Mouse (Mus musculus): ENCODE measurements around the gene B4galt5.

The B4galt5 gene

GRCm38 (mm10) chr2:167331432-167331921 lies 17.5 kb downstream of the B4galt5 start:
- DNase-seq (ENCODE audit: low spot score), result peak; percentile 38

DNA sequence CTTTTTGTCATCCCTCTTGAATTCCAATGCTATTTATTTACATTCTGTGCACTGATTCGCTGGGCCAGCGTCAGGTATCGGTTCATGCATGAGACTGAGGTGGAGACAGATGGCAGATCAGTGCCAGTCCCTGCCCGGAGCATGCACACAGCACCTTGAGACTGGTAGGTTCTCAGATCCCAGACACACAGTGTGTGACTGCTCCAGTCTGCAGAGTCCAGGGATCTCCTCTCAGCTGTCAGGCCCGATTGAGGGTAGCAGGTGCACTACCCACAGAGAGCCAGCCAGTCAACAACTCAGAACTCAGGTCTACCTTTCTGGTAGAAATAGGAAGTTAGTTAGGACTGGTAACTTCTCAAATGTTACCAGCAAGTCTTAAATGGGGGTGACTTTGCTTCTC lies 18.4 kb downstream of the B4galt5 start:
- DNase-seq (ENCODE audit: low spot score), result no peak

GRCm38 (mm10) chr2:167329478-167330262 lies 19.3 kb downstream of the B4galt5 start:
- DNase-seq (ENCODE audit: low spot score), result no peak

DNA sequence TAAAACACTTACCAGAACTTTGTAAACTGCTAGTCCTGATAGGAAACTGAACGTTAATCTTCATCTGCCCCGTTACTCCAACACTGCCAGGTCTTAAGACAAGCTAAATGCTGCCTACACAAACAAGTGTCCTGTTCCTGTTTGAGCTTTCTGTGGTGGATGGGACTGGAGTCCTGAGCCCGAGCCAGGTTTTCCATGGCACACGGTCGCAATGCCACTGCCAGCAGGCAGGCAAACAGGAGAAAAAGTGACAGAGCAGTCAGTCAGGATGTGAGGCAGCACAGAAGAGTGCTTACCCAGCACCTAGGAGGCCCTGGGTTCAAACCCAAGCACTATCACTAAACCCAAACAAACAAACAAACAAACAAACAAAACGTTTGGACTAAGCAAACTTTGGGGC lies 20.6 kb downstream of the B4galt5 start:
- DNase-seq (ENCODE audit: low spot score), result no peak

DNA sequence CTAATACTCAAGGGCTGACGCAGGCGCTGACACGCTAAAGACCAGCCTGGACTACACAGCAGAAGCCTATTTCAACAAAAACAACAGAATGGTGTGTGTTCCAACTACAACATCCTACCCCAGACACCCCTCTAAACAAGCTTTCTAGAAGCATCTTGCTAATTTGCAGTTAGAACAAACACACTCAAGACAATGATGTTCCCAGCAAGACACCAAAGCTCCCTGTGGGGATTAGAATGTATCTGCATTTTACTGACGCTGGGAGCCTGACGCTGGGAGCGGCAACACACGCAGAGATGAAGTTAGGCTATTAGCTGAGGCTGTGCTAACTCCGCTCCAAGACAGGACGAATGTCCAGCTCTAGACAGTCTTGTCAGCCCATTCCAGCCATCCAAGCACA lies 22.4 kb downstream of the B4galt5 start:
- DNase-seq (ENCODE audit: low spot score), result no peak

- DNase-seq (ENCODE audit: low spot score), result no peak
Observed at GRCm38 (mm10) chr2:167324151-167324930, 24.6 kb downstream of the B4galt5 start.

DNA sequence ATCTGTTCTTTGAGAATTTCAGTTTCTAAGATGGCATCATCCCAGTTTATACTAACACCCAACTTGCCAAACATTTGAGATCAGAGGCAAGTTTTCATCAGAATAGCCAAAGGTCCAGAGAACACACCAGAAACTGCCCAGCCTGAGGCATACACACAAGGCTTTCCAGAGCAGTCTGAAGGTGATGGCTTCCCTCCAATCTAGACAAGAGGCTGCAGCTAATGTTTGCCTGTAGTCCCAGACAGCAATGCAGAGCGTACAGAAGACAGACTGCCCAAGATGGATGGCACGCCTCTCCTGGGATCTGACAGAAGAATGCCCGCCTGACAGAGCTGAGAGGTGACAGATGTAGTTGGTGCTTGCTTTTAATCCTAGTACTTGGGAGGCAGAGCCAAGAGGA lies 25.9 kb downstream of the B4galt5 start:
- DNase-seq (ENCODE audit: low spot score), result no peak

- no peak for DNase-seq (ENCODE audit: low spot score)
Observed at GRCm38 (mm10) chr2:167321372-167321771, 27.6 kb downstream of the B4galt5 start.

GRCm38 (mm10) chr2:167318981-167319380 lies 30.0 kb downstream of the B4galt5 start:
- no peak for DNase-seq (ENCODE audit: low spot score)

GRCm38 (mm10) chr2:167316724-167317187 lies 32.2 kb downstream of the B4galt5 start:
- DNase-seq (ENCODE audit: low spot score), result no peak

GRCm38 (mm10) chr2:167314491-167314890 lies 34.5 kb downstream of the B4galt5 start:
- DNase-seq (ENCODE audit: low spot score), result no peak

GRCm38 (mm10) chr2:167313501-167314326 lies 35.3 kb downstream of the B4galt5 start:
- DNase-seq (ENCODE audit: low spot score), result no peak

DNA sequence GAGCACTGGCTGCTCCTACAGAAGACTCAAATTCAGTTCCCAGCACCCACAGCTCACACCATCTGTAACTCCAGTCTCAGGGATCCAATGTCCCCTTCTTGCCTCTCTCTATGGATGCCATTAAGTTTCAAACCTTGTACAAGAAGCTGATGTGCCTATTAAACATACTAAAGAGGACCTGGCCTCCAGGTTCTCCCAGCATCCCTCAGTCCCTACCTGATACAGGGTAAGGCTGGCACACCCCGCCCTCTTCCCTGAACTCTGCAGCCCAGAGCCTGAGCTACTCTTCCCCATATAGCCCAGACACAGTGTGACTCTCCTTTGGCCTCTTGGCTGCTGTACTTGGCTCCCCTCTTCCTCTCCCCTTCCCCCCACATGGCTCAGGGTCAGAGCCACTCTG lies 38.9 kb downstream of the B4galt5 start:
- no peak for DNase-seq (ENCODE audit: low spot score)

GRCm38 (mm10) chr2:167309286-167309685 lies 39.7 kb downstream of the B4galt5 start:
- no peak for DNase-seq (ENCODE audit: low spot score)

DNA sequence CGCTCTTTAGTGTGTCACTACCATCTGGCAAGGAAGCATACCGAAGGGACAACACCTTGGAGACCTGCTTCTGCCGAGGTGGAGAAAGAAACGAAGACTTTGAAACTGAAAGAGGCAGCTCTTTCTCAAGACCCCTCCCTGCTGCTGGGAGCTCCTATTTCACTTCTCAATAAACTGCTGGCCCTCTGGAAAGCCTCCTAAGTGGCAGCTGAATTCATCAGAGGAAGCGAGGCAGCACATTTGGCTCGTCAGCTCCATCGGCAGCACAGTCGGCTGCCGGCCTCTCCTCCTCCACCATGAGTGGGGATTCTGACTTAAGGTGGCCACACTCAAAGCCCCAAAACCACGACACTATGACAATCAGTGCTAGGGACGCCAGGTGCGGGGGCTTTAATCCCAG lies 41.3 kb downstream of the B4galt5 start:
- DNase-seq (ENCODE audit: low spot score), result no peak

DNA sequence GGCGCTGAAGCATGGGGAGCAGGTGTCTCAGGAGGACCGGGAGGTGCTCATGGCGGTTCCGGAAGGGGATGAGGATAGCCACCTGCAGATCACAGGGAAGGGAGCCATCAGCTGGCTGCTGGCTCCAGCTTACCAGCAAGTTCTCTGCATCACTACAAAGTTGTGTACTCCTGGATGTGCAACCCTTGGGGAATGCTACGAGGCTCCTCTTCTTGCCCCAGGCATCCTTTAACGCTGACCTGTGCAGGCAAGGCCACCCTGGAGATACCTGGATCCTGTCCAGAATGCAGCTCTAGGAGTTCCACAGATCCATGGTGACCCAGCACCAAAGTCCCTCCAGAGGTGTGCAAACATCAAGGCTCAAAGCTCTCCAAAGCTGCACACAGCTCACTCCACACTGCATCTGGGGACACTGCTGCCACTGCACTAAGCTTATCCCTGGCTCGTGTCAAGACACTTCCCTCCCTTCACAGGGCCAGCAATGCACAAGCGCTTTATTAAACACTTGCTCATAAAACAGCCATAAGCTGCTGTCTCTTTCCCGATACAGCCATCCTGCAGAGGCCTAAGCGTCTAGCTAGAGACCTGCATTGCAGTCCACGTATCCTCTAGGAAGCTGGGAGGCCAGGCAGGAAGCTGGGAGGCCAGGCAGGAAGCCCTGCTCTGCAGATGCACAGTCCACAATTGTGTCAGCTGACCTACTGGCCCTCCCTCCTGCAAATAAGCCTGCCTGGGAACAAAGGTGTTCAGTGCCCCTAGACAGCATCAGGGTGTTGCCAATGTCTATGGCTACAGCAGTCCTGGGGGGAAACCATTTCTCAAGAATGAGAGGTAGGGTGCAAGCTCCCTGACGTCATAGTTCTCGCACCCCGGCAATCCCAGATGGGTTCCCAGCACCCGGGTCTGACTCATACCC lies 42.1 kb downstream of the B4galt5 start:
- DNase-seq (ENCODE audit: low spot score), result no peak

DNA sequence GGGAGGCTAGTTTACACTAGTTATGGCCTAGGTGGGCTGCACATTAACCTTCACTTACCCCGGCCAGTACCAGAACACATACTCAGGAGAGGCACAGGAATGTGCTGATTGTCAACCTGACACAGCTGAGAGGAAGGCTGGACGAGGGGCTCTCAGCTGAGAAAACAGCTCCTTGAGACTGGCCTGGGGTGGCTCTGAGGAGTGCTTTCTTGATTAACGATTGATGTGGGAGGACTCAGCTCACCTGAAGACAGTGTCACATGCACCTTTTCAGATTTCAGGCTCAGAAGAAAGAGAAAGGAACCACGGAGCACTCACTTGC lies 42.7 kb downstream of the B4galt5 start:
- DNase-seq (ENCODE audit: low spot score), result no peak

GRCm38 (mm10) chr2:167305382-167306272 lies 43.4 kb downstream of the B4galt5 start:
- DNase-seq (ENCODE audit: low spot score), result no peak

- DNase-seq (ENCODE audit: low spot score), result no peak
Observed at GRCm38 (mm10) chr2:167304651-167305381, 44.2 kb downstream of the B4galt5 start.

DNA sequence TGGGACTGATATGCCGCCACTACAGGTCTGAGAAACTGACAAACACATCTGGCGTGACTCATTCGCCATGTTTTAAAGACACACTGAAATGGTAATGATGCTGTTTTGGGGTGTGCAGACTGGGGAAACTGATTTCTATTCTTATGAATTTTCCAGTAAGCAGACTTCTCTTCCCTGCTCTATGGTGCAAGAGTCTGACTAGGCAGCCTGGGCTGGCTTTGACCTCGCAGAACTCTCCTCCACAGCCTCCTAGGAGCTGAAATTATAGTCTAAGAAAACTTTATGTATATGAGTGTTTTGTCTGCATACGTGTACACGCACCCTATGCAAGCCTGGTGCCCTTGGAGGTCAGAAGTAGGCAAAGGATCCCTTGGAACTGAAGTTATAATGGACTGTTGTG lies 45.2 kb downstream of the B4galt5 start:
- no peak for DNase-seq (ENCODE audit: low spot score)
